Mouse (Mus musculus) right cerebral cortex, postnatal 36 days (tissue): Measurements from ENCODE around the gene Daam1.

Experiments used
- DNase-seq, 2 experiments: peaks; one replicate each; pipeline ENCODE4 v3.0.0; 2022; ENCODE audit warnings: low spot score in 2 of 2, mixed read lengths in 1 of 2

Daam1 gene

GRCm38 (mm10) chr12:71969941-71970629 lies 139.2 kb downstream of the Daam1 start:
- no peak for DNase-seq

- DNase-seq: no peak
Measured at GRCm38 (mm10) chr12:71970791-71971654, 140.1 kb downstream of the Daam1 start.

- no peak for DNase-seq
Measured at GRCm38 (mm10) chr12:71972126-71972525, 141.2 kb downstream of the Daam1 start.

GRCm38 (mm10) chr12:71972619-71973266 lies 141.9 kb downstream of the Daam1 start:
- DNase-seq: no peak

GRCm38 (mm10) chr12:71973577-71973976 lies 142.7 kb downstream of the Daam1 start:
- no peak for DNase-seq

- no peak for DNase-seq
Measured at GRCm38 (mm10) chr12:71975626-71976025, 144.7 kb downstream of the Daam1 start.

GRCm38 (mm10) chr12:71976361-71976960 lies 145.6 kb downstream of the Daam1 start:
- no peak for DNase-seq

- no peak for DNase-seq
Measured at GRCm38 (mm10) chr12:71977364-71977763, 146.5 kb downstream of the Daam1 start.

- no peak for DNase-seq
Measured at GRCm38 (mm10) chr12:71978513-71979352, 147.9 kb downstream of the Daam1 start.

GRCm38 (mm10) chr12:71980166-71980565 lies 149.3 kb downstream of the Daam1 start:
- no peak for DNase-seq

- no peak for DNase-seq
Measured at GRCm38 (mm10) chr12:71980746-71981145, 149.9 kb downstream of the Daam1 start.

GRCm38 (mm10) chr12:71981250-71981649 lies 150.4 kb downstream of the Daam1 start:
- DNase-seq: peak; percentile 29 to 52

GRCm38 (mm10) chr12:71981791-71982190 lies 150.9 kb downstream of the Daam1 start:
- no peak for DNase-seq

GRCm38 (mm10) chr12:71983102-71983715 lies 152.3 kb downstream of the Daam1 start:
- no peak for DNase-seq

GRCm38 (mm10) chr12:71987161-71987560 lies 156.3 kb downstream of the Daam1 start:
- no peak for DNase-seq

GRCm38 (mm10) chr12:71987885-71988284 lies 157.0 kb downstream of the Daam1 start:
- no peak for DNase-seq

- DNase-seq: no peak
Measured at GRCm38 (mm10) chr12:71989596-71989995, 158.7 kb downstream of the Daam1 start.

GRCm38 (mm10) chr12:71992599-71993210 lies 161.8 kb downstream of the Daam1 start:
- no peak for DNase-seq

- no peak for DNase-seq
Measured at GRCm38 (mm10) chr12:71995831-71996230, 165.0 kb downstream of the Daam1 start.

- no peak for DNase-seq
Measured at GRCm38 (mm10) chr12:71996920-71997319, 166.0 kb downstream of the Daam1 start.
